Mouse (Mus musculus): ENCODE measurements around the gene Psapl1. TPM values are rescaled to one million over a fixed set of nuclear protein-coding genes. Genes with fewer than 3 reads are reported as not detected.
"Not testable (repeated sequence)": the region's sequence is repeated elsewhere in the genome, so short reads cannot be mapped to it uniquely, and the experiment has no call there.

The Psapl1 gene
- polyA plus RNA-seq, 1 experiment from 2014 or later: 0.07 TPM

GRCm38 (mm10) chr5:36220105-36220504 lies 16.3 kb downstream of the Psapl1 start:
- Histone ChIP-seq H3K27ac (replicated peaks) (0 out of 2 replicates have a peak overlapping the region, but pooled peaks have one; percentile 36), H3K27me3 (replicated peaks; ENCODE audit: low read depth, poor library complexity, severe bottlenecking) (no peaks in the 10 kb centered on the region), H3K9me3 (0 out of 2 replicates have a peak, but pooled peaks cover 6% of the 10 kb centered on the region), H3K36me3 (replicated peaks) (no peaks in the 10 kb centered on the region), H3K4me1 (peaks cover 27% of the 10 kb centered on the region), H3K4me3 (no peak overlapping the region)
- WGBS: 87% methylated on average over 4 of the region's 4 CpGs
- no peak for DNase-seq (ENCODE audit: low spot score)

GRCm38 (mm10) chr5:36220626-36221025 lies 16.8 kb downstream of the Psapl1 start:
- WGBS: 70% methylated on average over 6 of the region's 6 CpGs
- H3K4me3 ChIP-seq: no peak overlapping the region
- no peaks in the 10 kb centered on the region for H3K27me3 ChIP-seq (replicated peaks; ENCODE audit: low read depth, poor library complexity, severe bottlenecking)
- peaks cover 27% of the 10 kb centered on the region for H3K4me1 ChIP-seq
- DNase-seq (ENCODE audit: low spot score): no peak
- H3K36me3 ChIP-seq (replicated peaks): no peaks in the 10 kb centered on the region
- no peak overlapping the region for H3K27ac ChIP-seq (replicated peaks)
- H3K9me3 ChIP-seq: 0 out of 2 replicates have a peak, but pooled peaks cover 6% of the 10 kb centered on the region

GRCm38 (mm10) chr5:36223787-36224186 lies 20.0 kb downstream of the Psapl1 start:
- WGBS: 64% methylated on average over 6 of the region's 6 CpGs
- Histone ChIP-seq H3K9me3 (no peaks in the 10 kb centered on the region), H3K27ac (replicated peaks) (no peak overlapping the region), H3K4me3 (no peak overlapping the region), H3K36me3 (replicated peaks) (no peaks in the 10 kb centered on the region), H3K27me3 (replicated peaks; ENCODE audit: low read depth, poor library complexity, severe bottlenecking) (no peaks in the 10 kb centered on the region), H3K4me1 (peaks cover 45% of the 10 kb centered on the region)
- DNase-seq (ENCODE audit: low spot score): peak; percentile 62

DNA sequence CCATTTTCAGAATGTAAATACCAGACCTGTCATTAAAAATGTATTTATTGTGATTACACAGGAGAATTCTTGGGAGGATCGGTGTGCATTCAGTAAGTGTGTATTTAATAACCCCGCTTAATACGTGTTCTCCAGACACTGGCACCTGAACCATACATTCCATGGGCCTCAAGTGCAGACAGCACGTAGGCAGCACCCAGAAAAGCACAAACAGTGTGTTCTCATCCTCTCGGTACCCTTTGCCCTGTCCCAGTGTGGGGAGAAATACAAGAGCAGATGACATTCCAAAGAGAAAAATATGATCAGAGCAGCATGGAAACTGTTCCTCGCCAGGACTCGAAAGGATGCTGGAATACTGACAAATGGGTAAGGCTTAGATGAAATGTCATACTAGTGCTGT lies 22.0 kb downstream of the Psapl1 start:
- DNase-seq (ENCODE audit: low spot score): no peak
- 83% methylated on average over 7 of the region's 7 CpGs for WGBS
- Histone ChIP-seq H3K4me1 (peaks cover 60% of the 10 kb centered on the region), H3K9me3 (no peaks in the 10 kb centered on the region), H3K27me3 (replicated peaks; ENCODE audit: low read depth, poor library complexity, severe bottlenecking) (no peaks in the 10 kb centered on the region), H3K36me3 (replicated peaks) (no peaks in the 10 kb centered on the region), H3K4me3 (no peak overlapping the region), H3K27ac (replicated peaks) (no peak overlapping the region)

DNA sequence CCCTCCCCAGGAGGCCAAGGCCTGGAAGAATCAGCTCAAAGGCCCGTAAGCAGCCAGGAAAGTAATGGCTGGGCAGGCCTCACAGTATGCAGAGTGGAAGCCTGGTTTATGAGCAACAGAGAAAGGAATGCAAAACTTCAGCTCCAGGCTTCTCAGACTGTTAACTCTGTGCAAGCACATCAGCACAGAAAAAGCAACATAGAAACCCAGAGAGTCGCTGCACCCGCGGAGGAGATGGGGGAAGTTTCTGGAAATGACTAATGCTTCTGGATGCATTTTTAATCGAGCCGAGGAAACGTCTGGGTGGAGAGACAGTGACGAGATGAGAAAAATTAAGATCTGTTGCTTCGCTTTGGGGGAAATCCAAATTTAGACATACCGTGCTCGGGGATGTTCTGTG lies 22.5 kb downstream of the Psapl1 start:
- Histone ChIP-seq H3K36me3 (replicated peaks) (no peaks in the 10 kb centered on the region), H3K27ac (replicated peaks) (no peak overlapping the region), H3K9me3 (no peaks in the 10 kb centered on the region), H3K4me1 (peaks cover 56% of the 10 kb centered on the region), H3K27me3 (replicated peaks; ENCODE audit: low read depth, poor library complexity, severe bottlenecking) (no peaks in the 10 kb centered on the region), H3K4me3 (no peak overlapping the region)
- no peak for DNase-seq (ENCODE audit: low spot score)
- 75% methylated on average over 11 of the region's 11 CpGs for WGBS

DNA sequence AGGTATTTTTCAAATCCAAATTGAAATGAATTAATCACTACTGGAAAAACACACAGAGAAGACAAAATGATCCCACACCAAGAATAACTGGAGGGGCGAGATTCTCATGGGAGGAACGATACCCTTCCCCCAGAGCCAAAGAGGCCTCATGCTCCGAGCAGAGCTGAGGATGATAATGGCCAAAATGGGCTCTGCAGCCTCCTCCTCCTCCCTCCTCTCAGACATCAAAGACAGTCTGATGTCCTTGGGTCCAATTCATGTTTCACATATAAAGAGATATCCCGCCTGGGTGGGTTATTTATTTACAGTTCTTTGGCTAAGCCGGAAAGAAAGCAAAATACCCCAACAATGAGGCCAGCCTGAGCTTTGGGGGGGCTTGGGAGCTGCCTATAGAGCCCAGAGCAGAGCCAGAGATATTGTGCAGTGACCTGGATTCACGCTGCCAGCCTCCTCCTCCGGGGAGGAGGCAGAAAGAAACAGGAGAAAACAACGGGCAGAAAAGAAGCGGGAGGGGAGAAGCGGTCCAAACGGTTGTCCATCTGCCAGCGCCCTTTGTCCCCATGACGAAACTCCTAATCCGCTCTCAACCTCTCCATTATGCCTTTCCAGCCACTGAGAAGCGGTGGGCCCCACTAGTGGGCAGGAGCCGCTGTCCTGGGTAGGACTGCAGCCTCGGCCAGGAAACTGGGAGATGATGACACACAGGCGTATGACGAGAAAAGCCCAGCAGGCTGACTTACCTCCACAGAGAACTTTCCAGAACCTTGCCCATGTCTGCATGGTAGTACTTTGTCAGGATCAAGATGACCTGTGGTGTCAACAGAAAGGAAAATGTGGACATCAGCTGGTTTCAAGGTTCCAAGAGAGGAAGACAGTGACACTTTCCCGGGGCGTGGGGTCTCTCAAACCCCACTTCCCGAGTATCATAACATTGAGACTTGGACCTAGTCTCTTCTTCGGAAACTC lies 24.9 kb downstream of the Psapl1 start:
- Histone ChIP-seq H3K4me3 (no peak overlapping the region), H3K27ac (replicated peaks) (peak overlapping the region; percentile 16), H3K9me3 (no peaks in the 10 kb centered on the region), H3K4me1 (peaks cover 44% of the 10 kb centered on the region), H3K36me3 (replicated peaks) (no peaks in the 10 kb centered on the region), H3K27me3 (replicated peaks; ENCODE audit: low read depth, poor library complexity, severe bottlenecking) (no peaks in the 10 kb centered on the region)
- no peak for DNase-seq (ENCODE audit: low spot score)
- WGBS: 68% methylated on average over 23 of the region's 23 CpGs

DNA sequence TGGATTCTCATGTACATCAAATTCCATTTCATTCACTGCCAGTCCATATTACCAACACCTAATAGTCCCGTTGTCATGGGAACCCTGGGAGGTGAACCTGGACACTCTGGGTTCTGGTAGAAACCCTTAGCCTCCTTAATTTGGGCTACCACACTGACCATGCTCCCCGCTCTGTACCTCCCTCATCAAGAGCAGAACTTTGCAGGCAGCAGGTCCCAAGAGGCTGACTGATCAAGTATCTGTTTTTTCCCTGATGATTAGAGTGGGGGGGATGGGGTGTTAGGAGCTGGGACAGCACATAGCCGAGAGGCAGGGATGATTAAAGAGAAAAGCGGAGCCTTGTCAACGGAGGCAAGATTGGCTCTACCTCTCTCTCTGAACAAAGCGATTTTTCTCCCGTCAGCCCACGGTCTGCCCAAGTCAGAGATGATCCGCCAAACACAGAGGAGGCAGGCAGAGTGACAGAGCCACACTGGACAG lies 26.5 kb downstream of the Psapl1 start:
- Histone ChIP-seq H3K27me3 (replicated peaks; ENCODE audit: low read depth, poor library complexity, severe bottlenecking) (no peaks in the 10 kb centered on the region), H3K9me3 (no peaks in the 10 kb centered on the region), H3K4me1 (peaks cover 38% of the 10 kb centered on the region), H3K27ac (replicated peaks) (no peak overlapping the region), H3K36me3 (replicated peaks) (no peaks in the 10 kb centered on the region), H3K4me3 (no peak overlapping the region)
- DNase-seq (ENCODE audit: low spot score): no peak
- 76% methylated on average over 9 of the region's 9 CpGs for WGBS

GRCm38 (mm10) chr5:36237526-36237925 lies 33.7 kb downstream of the Psapl1 start:
- H3K27ac ChIP-seq (replicated peaks); H3K4me3 ChIP-seq; H3K9me3 ChIP-seq; DNase-seq (ENCODE audit: low spot score); H3K27me3 ChIP-seq (replicated peaks; ENCODE audit: low read depth, poor library complexity, severe bottlenecking); H3K4me1 ChIP-seq; H3K36me3 ChIP-seq (replicated peaks): not testable (repeated sequence)
- WGBS: 95% methylated on average over 9 of the region's 10 CpGs

- WGBS: 87% methylated on average over 3 of the region's 3 CpGs
- Histone ChIP-seq H3K27me3 (replicated peaks; ENCODE audit: low read depth, poor library complexity, severe bottlenecking) (no peaks in the 10 kb centered on the region), H3K9me3 (no peaks in the 10 kb centered on the region), H3K4me1 (peaks cover 8% of the 10 kb centered on the region; the same call in 1 of the 2 replicates), H3K36me3 (replicated peaks) (no peaks in the 10 kb centered on the region), H3K27ac (replicated peaks) (no peak overlapping the region), H3K4me3 (no peak overlapping the region)
- no peak for DNase-seq (ENCODE audit: low spot score)
Observed at GRCm38 (mm10) chr5:36248022-36248421, 44.2 kb downstream of the Psapl1 start.

GRCm38 (mm10) chr5:36252746-36253504 lies 49.1 kb downstream of the Psapl1 start:
- 91% methylated on average over 17 of the region's 17 CpGs for WGBS
- no peak overlapping the region for H3K27ac ChIP-seq (replicated peaks)
- H3K36me3 ChIP-seq (replicated peaks): no peaks in the 10 kb centered on the region
- no peak overlapping the region for H3K4me3 ChIP-seq
- H3K27me3 ChIP-seq (replicated peaks; ENCODE audit: low read depth, poor library complexity, severe bottlenecking): no peaks in the 10 kb centered on the region
- peaks cover 32% of the 10 kb centered on the region for H3K4me1 ChIP-seq
- DNase-seq (ENCODE audit: low spot score): no peak
- H3K9me3 ChIP-seq: no peaks in the 10 kb centered on the region

GRCm38 (mm10) chr5:36254642-36255516 lies 51.1 kb downstream of the Psapl1 start:
- peak overlapping the region; percentile 20; the same call in 1 of the 2 replicates for H3K27ac ChIP-seq (replicated peaks)
- no peaks in the 10 kb centered on the region for H3K27me3 ChIP-seq (replicated peaks; ENCODE audit: low read depth, poor library complexity, severe bottlenecking)
- H3K4me3 ChIP-seq: no peak overlapping the region
- WGBS: 61% methylated on average over 18 of the region's 18 CpGs
- peaks cover 36% of the 10 kb centered on the region for H3K4me1 ChIP-seq
- no peaks in the 10 kb centered on the region for H3K36me3 ChIP-seq (replicated peaks)
- DNase-seq (ENCODE audit: low spot score): peak; percentile 49
- no peaks in the 10 kb centered on the region for H3K9me3 ChIP-seq
